Mouse (Mus musculus) liver, embryonic 12.5 days (tissue): ENCODE data around the gene Gm6880. TPM values are rescaled to one million over a fixed set of nuclear protein-coding genes. Genes with fewer than 3 reads are reported as not detected.
"Not testable (repeated sequence)": the region's sequence is repeated elsewhere in the genome, so short reads cannot be mapped to it uniquely, and the experiment has no call there.

Source experiments
- ATAC-seq: fragments of 200-750 bp; cut with Nextera tagmentation; 2 replicates; pipeline ENCODE4 v1.8.0; 2017; ENCODE audit warnings: moderate number of reproducible peaks, mild to moderate bottlenecking, moderate library complexity
- H3K27ac ChIP-seq: fragments of 300-500 bp; sonication (generic); 2 replicates; pipeline ENCODE4 v1.5.1; 2016; ENCODE audit warnings: mild to moderate bottlenecking
- H3K27me3 ChIP-seq: fragments of 300-500 bp; sonication (generic); replicated peaks from 2 replicates; pipeline ENCODE4 v1.6.1; 2016; ENCODE audit warnings: mild to moderate bottlenecking, moderate library complexity
- H3K36me3 ChIP-seq: fragments of 300-500 bp; sonication (generic); 2 replicates; pipeline ENCODE4 v1.6.1; 2016; ENCODE audit warnings: mild to moderate bottlenecking, moderate library complexity
- H3K4me1 ChIP-seq: fragments of 300-500 bp; sonication (generic); 2 replicates; pipeline ENCODE4 v1.6.1; 2016
- H3K4me2 ChIP-seq: fragments of 300-500 bp; sonication (generic); 2 replicates; pipeline ENCODE4 v1.6.1; 2016; ENCODE audit warnings: mild to moderate bottlenecking, moderate library complexity
- H3K4me3 ChIP-seq: fragments of 300-500 bp; sonication (generic); 2 replicates; pipeline ENCODE4 v1.5.1; 2016; ENCODE audit warnings: mild to moderate bottlenecking, moderate library complexity
- H3K9ac ChIP-seq: fragments of 300-500 bp; sonication (generic); 2 replicates; pipeline ENCODE4 v1.6.1; 2016; ENCODE audit warnings: mild to moderate bottlenecking, moderate library complexity
- H3K9me3 ChIP-seq: fragments of 300-500 bp; sonication (generic); replicated peaks from 2 replicates; pipeline ENCODE4 v1.6.1; 2016; ENCODE audit warnings: mild to moderate bottlenecking, moderate library complexity
- WGBS: fragments of 180-500 bp; shearing (Covaris S2); methylation state at CpG from one replicate; pipeline ENCODE4 v1.1.7; 2016; ENCODE audit not compliant: insufficient replicate concordance; 5-methylcytosine and 5-hydroxymethylcytosine counted together
- polyA plus RNA-seq: library from polyadenylated mRNA; unstranded; fragments of >200 nt; fragmentation: Nextera tagmentation; extraction: Ambion mirVana; gene quantifications from 2 replicates; pipeline ENCODE4 v1.2.1, GENCODE M21; 2016

The Gm6880 gene
- polyA plus RNA-seq, result not detected in 2 replicates

DNA sequence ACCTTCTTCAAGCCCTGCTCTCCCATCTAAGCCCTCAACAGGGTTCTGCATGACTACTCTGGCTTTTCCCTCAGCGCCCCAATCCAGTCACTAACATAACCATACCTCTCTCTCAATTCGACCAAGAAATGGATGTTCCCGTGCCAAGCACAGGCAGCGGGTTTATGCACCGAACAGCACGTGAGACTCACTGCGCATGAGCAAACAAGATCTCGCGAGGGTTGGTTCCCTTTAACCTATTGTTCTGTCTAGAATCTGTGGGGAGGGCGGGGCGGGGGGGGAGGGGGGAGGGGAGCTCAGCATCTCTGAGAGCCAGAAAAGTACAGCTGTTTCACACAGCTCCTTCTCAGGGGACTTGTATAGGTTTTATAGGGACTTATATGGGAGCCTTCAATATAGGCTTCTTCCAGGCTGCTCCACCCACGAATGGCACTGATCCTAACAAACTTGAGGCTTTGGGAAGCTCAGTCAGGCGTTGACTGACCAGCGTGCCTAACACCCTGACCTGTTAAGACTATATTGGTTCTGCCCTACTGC is at the start of gene Gm6880:
Gene Gm6880 (minus strand): TSS at position 51 of the 537 bp plus-strand sequence.
- WGBS, result 54% methylated on average over 12 of the region's 14 CpGs
- H3K4me3 ChIP-seq, ATAC-seq, H3K9me3 ChIP-seq, H3K36me3 ChIP-seq, H3K4me2 ChIP-seq, H3K9ac ChIP-seq, H3K27me3 ChIP-seq, H3K27ac ChIP-seq, H3K4me1 ChIP-seq: not testable (repeated sequence)

GRCm38 (mm10) chrX:74517461-74517860 is 36.3 kb upstream of the Gm6880 start:
- not testable (repeated sequence) for H3K27me3 ChIP-seq, H3K27ac ChIP-seq, H3K36me3 ChIP-seq, H3K4me1 ChIP-seq, H3K9me3 ChIP-seq, H3K4me2 ChIP-seq, H3K4me3 ChIP-seq, ATAC-seq, H3K9ac ChIP-seq

- H3K27me3 ChIP-seq, result no peaks in the 10 kb centered on the region
- WGBS, result 56% methylated on average over 1 of the region's 1 CpGs
- no peak overlapping the region for H3K9ac ChIP-seq
- H3K4me2 ChIP-seq, result no peak overlapping the region
- no peak overlapping the region for H3K4me3 ChIP-seq
- no peaks in the 10 kb centered on the region for H3K9me3 ChIP-seq
- H3K36me3 ChIP-seq, result no peaks in the 10 kb centered on the region
- no peak for ATAC-seq
- no peaks in the 10 kb centered on the region for H3K4me1 ChIP-seq
- no peak overlapping the region for H3K27ac ChIP-seq
Measured at GRCm38 (mm10) chrX:74497131-74497530, 15.9 kb upstream of the Gm6880 start.

- no peak overlapping the region for H3K4me3 ChIP-seq
- H3K9ac ChIP-seq, result no peak overlapping the region
- H3K4me2 ChIP-seq, result no peak overlapping the region
- no peaks in the 10 kb centered on the region for H3K9me3 ChIP-seq
- no peak overlapping the region for H3K27ac ChIP-seq
- H3K27me3 ChIP-seq, result no peaks in the 10 kb centered on the region
- WGBS, result 8% methylated on average over 4 of the region's 4 CpGs
- no peaks in the 10 kb centered on the region for H3K4me1 ChIP-seq
- no peak for ATAC-seq
- peaks cover 23% of the 10 kb centered on the region for H3K36me3 ChIP-seq
Measured at GRCm38 (mm10) chrX:74452773-74453172, 28.4 kb downstream of the Gm6880 start.

DNA sequence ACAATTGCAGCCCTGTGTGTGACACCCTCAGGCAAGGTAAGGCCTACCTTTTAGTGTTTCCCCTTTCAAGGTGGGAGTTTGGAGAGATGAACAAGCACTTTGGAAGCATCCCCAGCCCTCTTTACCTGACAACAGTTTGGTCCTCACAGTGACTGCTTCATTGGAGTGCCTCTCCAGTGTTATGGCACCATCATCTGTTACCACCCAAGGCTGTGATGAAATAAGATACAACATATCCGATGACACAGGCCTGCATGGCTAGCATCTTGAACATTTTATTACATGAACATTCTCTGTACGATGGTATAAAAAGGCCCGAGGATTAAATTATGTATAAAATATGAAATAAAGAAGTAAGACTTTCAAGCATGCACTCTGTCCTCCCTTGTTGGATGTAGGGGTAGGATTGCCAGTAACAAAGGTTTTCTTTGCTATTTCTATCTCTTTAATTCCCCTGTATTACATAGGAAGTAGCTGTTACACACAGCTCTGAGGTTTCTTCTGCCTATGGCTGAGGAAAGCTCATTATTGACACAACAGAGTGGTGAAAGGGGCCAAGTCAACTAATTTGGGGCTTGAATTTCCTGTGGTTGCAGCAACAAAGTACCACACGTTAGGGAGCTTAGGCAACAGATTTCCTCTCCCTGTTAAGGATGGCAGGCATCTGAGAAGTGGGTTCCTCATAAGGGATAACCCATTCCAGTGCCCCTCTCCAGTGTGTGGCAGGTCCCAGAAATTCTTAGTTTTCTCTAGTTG is 29.9 kb downstream of the Gm6880 start:
- H3K36me3 ChIP-seq, result peaks cover 30% of the 10 kb centered on the region
- WGBS, result 59% methylated on average over 4 of the region's 4 CpGs
- H3K9me3 ChIP-seq, result no peaks in the 10 kb centered on the region
- H3K4me2 ChIP-seq, result no peak overlapping the region
- H3K4me3 ChIP-seq, result no peak overlapping the region
- H3K9ac ChIP-seq, result no peak overlapping the region
- no peaks in the 10 kb centered on the region for H3K27me3 ChIP-seq
- H3K27ac ChIP-seq, result no peak overlapping the region
- no peaks in the 10 kb centered on the region for H3K4me1 ChIP-seq
- no peak for ATAC-seq

Other genes starting within 250 kb of the Gm6880 start
- 79.2 and 80.1 TPM in 2 replicates for gene Flna, start 231.6 kb downstream of the Gm6880 start, polyA plus RNA-seq
- 10.1 and 11.6 TPM in 2 replicates for gene Emd, start 226.7 kb downstream of the Gm6880 start, polyA plus RNA-seq
- gene Rpl10, start 210.6 kb downstream of the Gm6880 start, polyA plus RNA-seq, result 624 and 688 TPM in 2 replicates
- gene Taz, start 199.5 kb downstream of the Gm6880 start, polyA plus RNA-seq, result 33.4 and 36.5 TPM in 2 replicates
- gene Dnase1l1, start 199.1 kb downstream of the Gm6880 start, polyA plus RNA-seq, result 19.8 and 21.6 TPM in 2 replicates
- 76.4 and 77.9 TPM in 2 replicates for gene Atp6ap1, start 184.3 kb downstream of the Gm6880 start, polyA plus RNA-seq
- gene Gdi1, start 176.4 kb downstream of the Gm6880 start, polyA plus RNA-seq, result 64.1 and 78.8 TPM in 2 replicates
- 44.3 and 44.5 TPM in 2 replicates for gene Fam50a, start 168.4 kb downstream of the Gm6880 start, polyA plus RNA-seq
- 2.4 and 2.6 TPM in 2 replicates for gene Plxna3, start 152.3 kb downstream of the Gm6880 start, polyA plus RNA-seq
- gene Lage3, start 127.8 kb downstream of the Gm6880 start, polyA plus RNA-seq, result 67.1 and 69.0 TPM in 2 replicates
- gene Ubl4a, start 108.2 kb downstream of the Gm6880 start, polyA plus RNA-seq, result 50.1 and 50.7 TPM in 2 replicates
- 9.7 and 9.9 TPM in 2 replicates for gene Slc10a3, start 108.0 kb downstream of the Gm6880 start, polyA plus RNA-seq
- gene Fam3a, start 88.1 kb downstream of the Gm6880 start, polyA plus RNA-seq, result 10.7 and 12.4 TPM in 2 replicates
- gene Ikbkg, start 88.1 kb downstream of the Gm6880 start, polyA plus RNA-seq, result 21.6 and 22.4 TPM in 2 replicates
- gene G6pdx, start 52.2 kb downstream of the Gm6880 start, polyA plus RNA-seq, result 56.5 and 60.4 TPM in 2 replicates
- not detected in 2 replicates for gene Olfr1326-ps1, start 93.5 kb upstream of the Gm6880 start, polyA plus RNA-seq
- gene Olfr1325, start 111.3 kb upstream of the Gm6880 start, polyA plus RNA-seq, result not detected in 2 replicates
- not detected in 2 replicates for gene Gm5640, start 164.2 kb upstream of the Gm6880 start, polyA plus RNA-seq